Mouse (Mus musculus) intestine, embryonic 15.5 days (tissue): ENCODE results near the gene Dcaf15. TPM values are rescaled to one million over a fixed set of nuclear protein-coding genes. Genes with fewer than 3 reads are reported as not detected.

ENCODE experiments used
- ATAC-seq: fragments of 200-750 bp; cut with Nextera tagmentation; 2 replicates; pipeline ENCODE4 v1.8.0; 2017; ENCODE audit warnings: moderate TSS enrichment, moderate library complexity
- H3K27ac ChIP-seq: fragments of 300-500 bp; sonication (generic); 2 replicates; pipeline ENCODE4 v1.5.1; 2015; ENCODE audit warnings: mild to moderate bottlenecking, inconsistent platforms
- H3K27me3 ChIP-seq: fragments of 300-500 bp; sonication (generic); replicated peaks from 2 replicates; pipeline ENCODE4 v1.6.1; 2015; ENCODE audit warnings: inconsistent platforms
- H3K36me3 ChIP-seq: fragments of 300-500 bp; sonication (generic); 2 replicates; pipeline ENCODE4 v1.6.1; 2015; ENCODE audit warnings: inconsistent platforms
- H3K4me1 ChIP-seq: fragments of 300-500 bp; sonication (generic); replicated peaks from 2 replicates; pipeline ENCODE4 v1.6.1; 2015; ENCODE audit warnings: inconsistent platforms
- H3K4me2 ChIP-seq: fragments of 300-500 bp; sonication (generic); replicated peaks from 2 replicates; pipeline ENCODE4 v1.6.1; 2015; ENCODE audit warnings: mild to moderate bottlenecking, inconsistent platforms
- H3K4me3 ChIP-seq: fragments of 300-500 bp; sonication (generic); replicated peaks from 2 replicates; pipeline ENCODE4 v1.5.1; 2015; ENCODE audit warnings: inconsistent platforms
- H3K9ac ChIP-seq: fragments of 300-500 bp; sonication (generic); 2 replicates; pipeline ENCODE4 v1.6.1; 2015; ENCODE audit warnings: inconsistent platforms
- H3K9me3 ChIP-seq: fragments of 300-500 bp; sonication (generic); 2 replicates; pipeline ENCODE4 v1.6.1; 2016; ENCODE audit warnings: inconsistent platforms
- WGBS: fragments of 180-500 bp; shearing (Covaris S2); methylation state at CpG from one replicate; pipeline ENCODE4 v1.1.7; 2015; 5-methylcytosine and 5-hydroxymethylcytosine counted together
- polyA plus RNA-seq: library from polyadenylated mRNA; unstranded; fragments of >200 nt; fragmentation: Nextera tagmentation; extraction: Ambion mirVana; gene quantifications from 2 replicates; pipeline ENCODE4 v1.2.1, GENCODE M21; 2015

Dcaf15 gene
- polyA plus RNA-seq, 1 experiment from 2014 or later, result 8.4 TPM

GRCm38 (mm10) chr8:84127202-84127901 lies 22.8 kb upstream of the Dcaf15 start:
- Histone ChIP-seq H3K36me3 (0 out of 2 replicates have a peak, but pooled peaks cover under 1% of the 10 kb centered on the region), H3K9ac (no peak overlapping the region), H3K4me2 (no peak overlapping the region), H3K4me1 (0 out of 2 replicates have a peak, but pooled peaks cover 2% of the 10 kb centered on the region), H3K4me3 (no peak overlapping the region), H3K9me3 (no peaks in the 10 kb centered on the region), H3K27me3 (no peaks in the 10 kb centered on the region), H3K27ac (no peak overlapping the region)
- WGBS, result 60% methylated on average over 17 of the region's 17 CpGs
- ATAC-seq, result no peak

GRCm38 (mm10) chr8:84126742-84127141 lies 22.2 kb upstream of the Dcaf15 start:
- no peak for ATAC-seq
- Histone ChIP-seq H3K36me3 (no peaks in the 10 kb centered on the region), H3K27me3 (no peaks in the 10 kb centered on the region), H3K4me2 (no peak overlapping the region), H3K9me3 (no peaks in the 10 kb centered on the region), H3K9ac (no peak overlapping the region), H3K4me3 (no peak overlapping the region), H3K4me1 (0 out of 2 replicates have a peak, but pooled peaks cover 2% of the 10 kb centered on the region), H3K27ac (no peak overlapping the region)
- WGBS, result 60% methylated on average over 2 of the region's 2 CpGs

DNA sequence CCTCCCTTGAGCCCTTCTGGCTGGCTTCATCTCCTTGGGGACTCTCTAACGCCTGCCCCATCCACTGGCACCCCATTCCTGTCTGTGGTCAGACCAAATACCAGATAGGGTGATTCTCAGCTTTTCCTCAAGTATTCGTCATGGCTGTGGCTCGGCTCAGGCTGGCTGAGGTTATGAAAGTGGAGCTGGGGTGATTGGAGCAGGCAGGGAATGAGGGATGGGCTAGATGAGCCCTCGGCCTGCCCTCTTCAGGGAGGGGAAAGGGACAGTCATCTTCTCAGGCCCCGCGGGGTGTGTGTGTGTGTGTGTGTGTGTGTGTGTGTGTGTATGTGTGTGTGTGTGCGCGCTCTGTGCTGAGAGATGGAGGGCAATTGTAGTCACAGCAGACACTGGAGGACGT lies 21.1 kb upstream of the Dcaf15 start, which contains the start of gene Podnl1:
Gene Podnl1 (plus strand): TSS at position 334 of the 400 bp plus-strand sequence.
- H3K36me3 ChIP-seq, result no peaks in the 10 kb centered on the region
- H3K9me3 ChIP-seq, result no peaks in the 10 kb centered on the region
- no peak within 1 kb of the TSS for H3K27ac ChIP-seq
- no peaks in the 10 kb centered on the region for H3K27me3 ChIP-seq
- H3K4me3 ChIP-seq, result no peak within 1 kb of the TSS
- peak; percentile 56 for ATAC-seq
- WGBS, result 41% methylated on average over 9 of the region's 9 CpGs
- no peak within 1 kb of the TSS for H3K9ac ChIP-seq
- 0 out of 2 replicates have a peak, but pooled peaks cover 2% of the 10 kb centered on the region for H3K4me1 ChIP-seq
- H3K4me2 ChIP-seq, result no peak within 1 kb of the TSS

DNA sequence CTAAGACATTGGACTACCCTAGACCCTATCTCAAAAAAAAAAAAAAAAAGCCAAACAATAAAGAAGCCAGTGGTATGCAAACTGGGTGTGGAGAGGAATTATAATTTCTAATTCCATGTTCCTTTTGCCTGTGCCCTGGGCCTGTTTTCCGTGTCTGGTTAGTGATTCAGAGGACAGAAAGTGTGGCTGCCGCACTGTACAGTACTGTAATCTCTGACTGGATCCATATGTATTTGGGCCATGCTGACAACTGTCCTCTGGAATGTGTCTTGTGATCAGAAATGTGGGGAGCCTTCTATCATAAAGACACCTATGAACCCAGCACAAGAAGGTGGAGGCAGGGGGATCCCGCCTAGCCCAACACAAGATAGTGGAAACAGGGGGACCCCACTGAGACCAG lies 17.6 kb upstream of the Dcaf15 start:
- no peaks in the 10 kb centered on the region for H3K36me3 ChIP-seq
- 77% methylated on average over 3 of the region's 3 CpGs for WGBS
- no peak for ATAC-seq
- no peak overlapping the region for H3K9ac ChIP-seq
- H3K27me3 ChIP-seq, result no peaks in the 10 kb centered on the region
- 0 out of 2 replicates have a peak, but pooled peaks cover 2% of the 10 kb centered on the region for H3K4me1 ChIP-seq
- H3K9me3 ChIP-seq, result no peaks in the 10 kb centered on the region
- H3K4me2 ChIP-seq, result no peak overlapping the region
- H3K27ac ChIP-seq, result no peak overlapping the region
- no peak overlapping the region for H3K4me3 ChIP-seq

DNA sequence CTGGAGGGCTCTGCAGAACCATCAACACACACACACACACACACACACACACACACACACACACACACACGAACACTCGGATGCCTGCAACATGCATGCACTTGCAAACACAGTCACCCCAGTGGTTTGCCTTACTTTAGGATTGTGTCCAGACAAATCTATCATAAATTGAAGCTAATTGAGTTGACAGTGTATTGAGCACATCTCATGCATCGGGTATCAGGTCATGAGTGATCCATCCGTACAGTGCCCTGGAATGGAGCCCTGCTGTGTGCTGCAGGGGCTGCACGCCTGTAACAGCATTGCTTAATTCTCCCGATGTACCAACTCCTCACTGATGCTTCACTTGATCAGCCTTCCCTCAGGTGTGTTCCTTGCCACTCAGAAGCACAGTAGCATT lies 11.1 kb upstream of the Dcaf15 start:
- Histone ChIP-seq H3K36me3 (no peaks in the 10 kb centered on the region), H3K27ac (no peak overlapping the region), H3K4me3 (no peak overlapping the region), H3K27me3 (no peaks in the 10 kb centered on the region), H3K9ac (no peak overlapping the region), H3K4me2 (no peak overlapping the region), H3K9me3 (no peaks in the 10 kb centered on the region), H3K4me1 (no peaks in the 10 kb centered on the region)
- no peak for ATAC-seq
- 88% methylated on average over 6 of the region's 6 CpGs for WGBS

GRCm38 (mm10) chr8:84106216-84107040 lies 1.9 kb upstream of the Dcaf15 start:
- WGBS, result 87% methylated on average over 6 of the region's 6 CpGs
- ATAC-seq, result no peak

GRCm38 (mm10) chr8:84105676-84106075 lies 1.1 kb upstream of the Dcaf15 start:
- WGBS, result 69% methylated on average over 2 of the region's 2 CpGs
- Histone ChIP-seq H3K36me3 (peaks cover 7% of the 10 kb centered on the region; the same call in 1 of the 2 replicates), H3K4me3 (no peak overlapping the region), H3K4me2 (no peak overlapping the region), H3K27ac (no peak overlapping the region), H3K4me1 (peaks cover 18% of the 10 kb centered on the region), H3K27me3 (no peaks in the 10 kb centered on the region), H3K9me3 (no peaks in the 10 kb centered on the region), H3K9ac (no peak overlapping the region)
- ATAC-seq, result no peak

More at GRCm38 (mm10) chr8:84106216-84107040, 1.9 kb upstream of the Dcaf15 start:
- Histone ChIP-seq H3K9me3 (no peaks in the 10 kb centered on the region), H3K27ac (no peak overlapping the region), H3K4me1 (peaks cover 18% of the 10 kb centered on the region), H3K36me3 (peaks cover 5% of the 10 kb centered on the region; the same call in 1 of the 2 replicates), H3K4me3 (no peak overlapping the region), H3K9ac (no peak overlapping the region), H3K27me3 (no peaks in the 10 kb centered on the region), H3K4me2 (no peak overlapping the region)

- Histone ChIP-seq H3K4me3 (peak overlapping the region; percentile 78), H3K9ac (peak overlapping the region; percentile 79), H3K27ac (peak overlapping the region; percentile 86), H3K36me3 (peaks cover 10% of the 10 kb centered on the region; the same call in 1 of the 2 replicates), H3K9me3 (no peaks in the 10 kb centered on the region), H3K4me2 (peak overlapping the region; percentile 76), H3K4me1 (peaks cover 18% of the 10 kb centered on the region), H3K27me3 (no peaks in the 10 kb centered on the region)
- under 1% methylated on average over 22 of the region's 29 CpGs for WGBS
- ATAC-seq, result peak; percentile 77
Measured at GRCm38 (mm10) chr8:84104221-84104620, 347 bp downstream of the Dcaf15 start.

GRCm38 (mm10) chr8:84103601-84104000 lies 967 bp downstream of the Dcaf15 start:
- Histone ChIP-seq H3K9me3 (no peaks in the 10 kb centered on the region), H3K4me3 (peak overlapping the region; percentile 78), H3K4me2 (peak overlapping the region; percentile 76), H3K9ac (peak overlapping the region; percentile 79), H3K4me1 (peaks cover 18% of the 10 kb centered on the region), H3K27me3 (no peaks in the 10 kb centered on the region), H3K27ac (peak overlapping the region; percentile 86), H3K36me3 (peaks cover 11% of the 10 kb centered on the region)
- peak; percentile 24; the same call in 1 of the 2 replicates for ATAC-seq
- 30% methylated on average over 3 of the region's 3 CpGs for WGBS

- H3K27ac ChIP-seq, result no peak overlapping the region
- no peaks in the 10 kb centered on the region for H3K27me3 ChIP-seq
- H3K4me2 ChIP-seq, result no peak overlapping the region
- ATAC-seq, result no peak
- H3K4me1 ChIP-seq, result peaks cover 18% of the 10 kb centered on the region
- no peak overlapping the region for H3K4me3 ChIP-seq
- WGBS, result 90% methylated on average over 25 of the region's 25 CpGs
- no peaks in the 10 kb centered on the region for H3K9me3 ChIP-seq
- peaks cover 30% of the 10 kb centered on the region for H3K36me3 ChIP-seq
- no peak overlapping the region for H3K9ac ChIP-seq
Measured at GRCm38 (mm10) chr8:84101476-84102270, 2.9 kb downstream of the Dcaf15 start.

GRCm38 (mm10) chr8:84098376-84098775 lies 6.2 kb downstream of the Dcaf15 start:
- Histone ChIP-seq H3K4me3 (no peak overlapping the region), H3K9me3 (no peaks in the 10 kb centered on the region), H3K36me3 (peaks cover 46% of the 10 kb centered on the region), H3K27ac (no peak overlapping the region), H3K27me3 (no peaks in the 10 kb centered on the region), H3K4me1 (peaks cover 7% of the 10 kb centered on the region), H3K9ac (no peak overlapping the region), H3K4me2 (no peak overlapping the region)
- 94% methylated on average over 7 of the region's 7 CpGs for WGBS
- ATAC-seq, result no peak

DNA sequence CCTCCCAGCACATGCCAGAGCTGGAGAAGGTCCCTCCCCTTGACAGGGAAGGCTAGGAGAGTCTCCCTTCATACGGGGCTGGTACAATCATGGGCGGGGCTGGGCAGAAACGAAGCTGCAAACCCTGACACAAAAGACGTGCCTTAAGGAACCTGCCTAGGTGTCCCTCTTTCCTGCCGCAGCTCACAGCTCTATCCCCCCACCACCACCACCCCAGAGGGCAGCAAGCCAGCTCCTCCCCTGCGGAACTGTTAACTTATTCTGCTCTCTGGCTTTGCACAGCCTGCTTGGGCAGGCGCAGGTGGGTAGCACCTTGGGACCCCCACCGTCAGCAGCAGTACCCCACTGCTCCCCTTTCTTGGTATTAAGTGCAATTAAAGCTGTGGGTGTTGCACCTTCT lies 8.5 kb downstream of the Dcaf15 start:
- 53% methylated on average over 8 of the region's 8 CpGs for WGBS
- Histone ChIP-seq H3K4me2 (no peak overlapping the region), H3K4me1 (no peaks in the 10 kb centered on the region), H3K4me3 (no peak overlapping the region), H3K9ac (no peak overlapping the region), H3K27me3 (no peaks in the 10 kb centered on the region), H3K27ac (no peak overlapping the region), H3K36me3 (peaks cover 49% of the 10 kb centered on the region), H3K9me3 (no peaks in the 10 kb centered on the region)
- ATAC-seq, result 0 out of 2 replicates have a peak, but pooled peaks have one; percentile 11
